Mouse (Mus musculus): ENCODE measurements around the gene Hdac10. TPM values are rescaled to one million over a fixed set of nuclear protein-coding genes. Genes with fewer than 3 reads are reported as not detected.

Hdac10 gene
- polyA plus RNA-seq, 1 experiment from 2014 or later = 16.4 TPM

DNA sequence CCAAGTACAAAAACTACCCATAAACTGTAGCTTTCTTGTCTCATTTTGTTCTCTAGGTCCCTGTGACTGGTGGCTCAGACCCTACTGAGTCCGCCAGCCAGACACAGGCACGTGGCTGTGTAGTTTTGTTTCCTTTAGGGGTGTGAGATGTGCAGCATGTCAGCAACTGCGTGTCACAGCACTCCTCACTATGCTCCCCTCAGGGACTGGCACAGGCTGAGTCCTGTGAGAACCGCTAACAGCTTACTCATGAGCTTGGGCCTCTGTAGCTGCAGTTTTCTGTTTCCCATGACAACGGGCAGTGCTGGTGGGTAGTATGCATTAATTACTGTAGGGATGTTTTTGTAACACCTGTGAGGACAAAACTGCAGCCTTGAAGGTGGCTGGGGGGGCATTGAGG, 36.3 kb downstream of the Hdac10 start:
- H3K36me3 ChIP-seq (ENCODE audit: control insufficient read depth, insufficient read depth) = peaks cover 45% of the 10 kb centered on the region
- ATAC-seq (replicated peaks; ENCODE audit: extremely low read depth, insufficient read depth, low FRiP score) = no peak

DNA sequence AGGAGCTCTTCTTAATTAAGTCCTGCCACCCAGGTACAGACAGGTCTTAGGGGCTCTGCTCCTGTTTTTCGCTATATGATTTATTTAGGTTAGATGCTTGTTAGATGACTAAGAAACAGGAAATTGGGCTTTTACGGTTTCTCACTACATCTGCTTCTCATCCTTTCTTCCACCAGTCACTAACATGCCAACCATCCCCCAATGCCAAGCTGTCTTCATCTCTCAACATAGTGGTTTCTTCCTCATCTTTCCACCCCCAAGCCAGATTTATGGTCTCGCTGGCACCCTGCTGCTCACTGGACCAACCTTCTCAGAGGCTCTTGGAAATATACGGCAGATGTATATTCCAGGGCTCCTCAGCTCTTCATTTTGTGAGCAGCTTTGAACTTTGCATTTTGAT, 37.8 kb downstream of the Hdac10 start:
- ATAC-seq (replicated peaks; ENCODE audit: extremely low read depth, insufficient read depth, low FRiP score) = no peak
- Histone ChIP-seq H3K4me3 (ENCODE audit: low read length) (no peak overlapping the region), H3K27me3 (ENCODE audit: control insufficient read depth, insufficient read depth, low read length) (no peaks in the 10 kb centered on the region), H3K9ac (ENCODE audit: low read length) (no peak overlapping the region), H3K4me2 (ENCODE audit: low read depth, low read length) (no peak overlapping the region), H3K4me1 (ENCODE audit: control insufficient read depth, insufficient read depth, low read length) (peaks cover 14% of the 10 kb centered on the region), H3K9me3 (replicated peaks; ENCODE audit: control insufficient read depth, low read length) (no peaks in the 10 kb centered on the region), H3K36me3 (ENCODE audit: control insufficient read depth, insufficient read depth) (peaks cover 38% of the 10 kb centered on the region), H3K27ac (ENCODE audit: low read length) (no peak overlapping the region)
- WGBS = 89% methylated on average over 4 of the region's 4 CpGs

More for the DNA sequence above, 36.3 kb downstream of the Hdac10 start:
- Histone ChIP-seq H3K4me1 (ENCODE audit: control insufficient read depth, insufficient read depth, low read length) (peaks cover 14% of the 10 kb centered on the region), H3K4me3 (ENCODE audit: low read length) (no peak overlapping the region), H3K9ac (ENCODE audit: low read length) (no peak overlapping the region), H3K4me2 (ENCODE audit: low read depth, low read length) (no peak overlapping the region), H3K9me3 (replicated peaks; ENCODE audit: control insufficient read depth, low read length) (no peaks in the 10 kb centered on the region), H3K27ac (ENCODE audit: low read length) (no peak overlapping the region), H3K27me3 (ENCODE audit: control insufficient read depth, insufficient read depth, low read length) (no peaks in the 10 kb centered on the region)
- 76% methylated on average over 5 of the region's 5 CpGs for WGBS

DNA sequence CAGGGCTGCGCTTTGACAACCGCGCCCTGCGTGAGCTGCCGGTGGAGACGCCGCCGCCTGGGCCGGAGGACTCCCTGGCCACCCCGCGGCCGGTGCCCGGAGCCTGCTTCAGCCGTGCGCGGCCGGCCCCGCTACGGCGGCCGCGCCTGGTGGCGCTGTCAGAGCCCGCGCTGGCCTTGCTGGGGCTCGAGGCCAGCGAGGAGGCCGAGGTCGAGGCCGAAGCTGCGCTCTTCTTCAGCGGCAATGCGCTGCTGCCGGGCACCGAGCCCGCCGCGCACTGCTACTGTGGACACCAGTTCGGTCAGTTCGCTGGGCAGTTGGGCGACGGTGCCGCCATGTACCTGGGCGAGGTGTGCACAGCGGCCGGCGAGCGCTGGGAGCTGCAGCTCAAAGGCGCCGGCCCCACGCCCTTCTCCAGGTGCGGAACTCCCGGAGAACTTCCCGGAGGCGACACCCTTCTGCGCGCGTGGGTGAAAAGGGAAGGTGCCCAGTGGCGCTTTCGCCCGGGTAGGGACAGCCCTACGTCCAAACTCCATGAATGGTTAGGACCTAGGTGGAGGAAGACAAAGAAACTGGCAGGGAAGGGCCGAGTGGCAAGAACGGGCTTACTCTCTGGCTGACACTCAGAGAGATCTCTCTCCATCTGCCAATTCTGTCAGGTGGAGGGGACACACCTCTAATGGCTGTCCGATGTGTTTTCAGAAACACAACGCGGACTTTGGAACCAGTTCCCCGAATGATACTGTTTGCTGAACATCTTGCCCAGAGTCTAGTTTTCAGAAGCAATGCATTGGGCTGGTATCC, 39.0 kb downstream of the Hdac10 start:
- peak overlapping the region; percentile 84 for H3K27ac ChIP-seq (ENCODE audit: low read length)
- H3K36me3 ChIP-seq (ENCODE audit: control insufficient read depth, insufficient read depth) = peaks cover 37% of the 10 kb centered on the region
- peaks cover 14% of the 10 kb centered on the region for H3K4me1 ChIP-seq (ENCODE audit: control insufficient read depth, insufficient read depth, low read length)
- peak; percentile 57 for ATAC-seq (replicated peaks; ENCODE audit: extremely low read depth, insufficient read depth, low FRiP score)
- H3K27me3 ChIP-seq (ENCODE audit: control insufficient read depth, insufficient read depth, low read length) = no peaks in the 10 kb centered on the region
- H3K4me3 ChIP-seq (ENCODE audit: low read length) = peak overlapping the region; percentile 91
- H3K9ac ChIP-seq (ENCODE audit: low read length) = peak overlapping the region; percentile 96
- H3K4me2 ChIP-seq (ENCODE audit: low read depth, low read length) = peak overlapping the region; percentile 99
- no peaks in the 10 kb centered on the region for H3K9me3 ChIP-seq (replicated peaks; ENCODE audit: control insufficient read depth, low read length)
- 3% methylated on average over 68 of the region's 68 CpGs for WGBS

DNA sequence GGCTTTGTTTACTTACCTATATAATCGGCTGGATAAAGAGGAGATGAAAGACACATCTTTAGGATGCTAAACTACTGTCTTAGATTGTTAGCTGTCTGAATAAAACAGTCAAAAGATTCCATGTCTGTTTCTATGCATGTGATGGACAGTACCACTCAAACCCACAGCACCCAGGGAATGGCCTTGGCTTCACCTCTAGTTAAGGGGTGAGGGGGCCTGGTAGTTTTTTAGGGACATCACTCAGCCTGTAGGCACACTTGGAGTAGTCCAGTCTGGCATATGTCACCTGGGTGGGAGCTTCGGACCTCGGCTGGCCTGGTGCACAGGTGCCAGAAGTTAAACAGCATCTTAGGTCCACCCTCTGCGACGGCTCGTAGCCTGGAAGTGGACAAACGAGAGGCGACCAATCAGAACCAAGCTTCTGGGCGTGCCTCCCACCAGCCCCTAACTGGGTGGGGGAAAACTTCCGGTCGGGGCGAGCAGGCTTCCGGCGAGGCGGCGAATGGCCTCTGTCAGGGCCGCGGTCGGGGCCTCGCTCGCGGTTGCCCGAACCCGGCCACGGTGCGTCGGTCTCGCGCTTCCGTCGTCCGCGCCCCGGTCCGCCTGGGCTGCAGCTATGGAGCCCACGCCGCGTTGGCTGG, 39.8 kb downstream of the Hdac10 start, which contains the start of gene Selenoo:
Gene Selenoo (plus strand): TSS at position 478 of the 641 bp plus-strand sequence.
- ATAC-seq (replicated peaks; ENCODE audit: extremely low read depth, insufficient read depth, low FRiP score) = peak; percentile 93
- WGBS = 1% methylated on average over 38 of the region's 38 CpGs
- peak within 1 kb of the TSS; percentile 84 for H3K27ac ChIP-seq (ENCODE audit: low read length)
- H3K27me3 ChIP-seq (ENCODE audit: control insufficient read depth, insufficient read depth, low read length) = no peaks in the 10 kb centered on the region
- peaks cover 36% of the 10 kb centered on the region for H3K36me3 ChIP-seq (ENCODE audit: control insufficient read depth, insufficient read depth)
- H3K4me1 ChIP-seq (ENCODE audit: control insufficient read depth, insufficient read depth, low read length) = peaks cover 14% of the 10 kb centered on the region
- H3K4me3 ChIP-seq (ENCODE audit: low read length) = peak within 1 kb of the TSS; percentile 91
- no peaks in the 10 kb centered on the region for H3K9me3 ChIP-seq (replicated peaks; ENCODE audit: control insufficient read depth, low read length)
- peak within 1 kb of the TSS; percentile 99 for H3K4me2 ChIP-seq (ENCODE audit: low read depth, low read length)
- peak within 1 kb of the TSS; percentile 96 for H3K9ac ChIP-seq (ENCODE audit: low read length)

- H3K36me3 ChIP-seq (ENCODE audit: control insufficient read depth, insufficient read depth) = peaks cover 46% of the 10 kb centered on the region
- no peak overlapping the region for H3K27ac ChIP-seq (ENCODE audit: low read length)
- H3K4me2 ChIP-seq (ENCODE audit: low read depth, low read length) = no peak overlapping the region
- peaks cover 9% of the 10 kb centered on the region for H3K4me1 ChIP-seq (ENCODE audit: control insufficient read depth, insufficient read depth, low read length)
- no peak overlapping the region for H3K4me3 ChIP-seq (ENCODE audit: low read length)
- WGBS = 84% methylated on average over 2 of the region's 2 CpGs
- no peak overlapping the region for H3K9ac ChIP-seq (ENCODE audit: low read length)
- no peak for ATAC-seq (replicated peaks; ENCODE audit: extremely low read depth, insufficient read depth, low FRiP score)
- H3K9me3 ChIP-seq (replicated peaks; ENCODE audit: control insufficient read depth, low read length) = no peaks in the 10 kb centered on the region
- H3K27me3 ChIP-seq (ENCODE audit: control insufficient read depth, insufficient read depth, low read length) = no peaks in the 10 kb centered on the region
Observed at GRCm38 (mm10) chr15:89084826-89085225, 43.7 kb downstream of the Hdac10 start.

DNA sequence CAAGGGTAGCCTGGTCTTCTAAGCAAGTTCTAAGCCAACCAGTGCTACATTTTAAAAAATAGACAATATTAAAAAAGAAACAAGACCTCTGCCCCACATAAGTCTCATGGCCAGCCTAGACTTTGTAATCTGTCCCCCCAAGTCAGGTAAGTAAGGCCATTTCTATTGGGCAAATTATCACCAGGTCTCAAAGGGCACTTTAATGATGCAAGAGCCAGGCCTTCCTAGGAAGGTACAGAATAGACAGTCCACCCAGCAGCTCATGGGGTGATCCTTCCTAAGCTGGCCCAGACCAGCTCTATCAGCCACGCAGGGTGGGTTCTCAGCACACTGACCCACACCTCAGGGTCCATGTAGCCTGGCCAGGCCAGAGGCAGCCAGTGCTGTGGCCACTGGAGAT, 44.6 kb downstream of the Hdac10 start:
- Histone ChIP-seq H3K4me2 (ENCODE audit: low read depth, low read length) (no peak overlapping the region), H3K9ac (ENCODE audit: low read length) (no peak overlapping the region), H3K27ac (ENCODE audit: low read length) (no peak overlapping the region), H3K4me1 (ENCODE audit: control insufficient read depth, insufficient read depth, low read length) (peaks cover 5% of the 10 kb centered on the region), H3K27me3 (ENCODE audit: control insufficient read depth, insufficient read depth, low read length) (no peaks in the 10 kb centered on the region), H3K9me3 (replicated peaks; ENCODE audit: control insufficient read depth, low read length) (no peaks in the 10 kb centered on the region), H3K36me3 (ENCODE audit: control insufficient read depth, insufficient read depth) (peaks cover 46% of the 10 kb centered on the region), H3K4me3 (ENCODE audit: low read length) (no peak overlapping the region)
- WGBS = 96% methylated on average over 1 of the region's 1 CpGs
- no peak for ATAC-seq (replicated peaks; ENCODE audit: extremely low read depth, insufficient read depth, low FRiP score)

- H3K27me3 ChIP-seq (ENCODE audit: control insufficient read depth, insufficient read depth, low read length) = no peaks in the 10 kb centered on the region
- H3K9me3 ChIP-seq (replicated peaks; ENCODE audit: control insufficient read depth, low read length) = no peaks in the 10 kb centered on the region
- peak overlapping the region; percentile 12; the same call in 1 of the 2 replicates for H3K27ac ChIP-seq (ENCODE audit: low read length)
- H3K4me1 ChIP-seq (ENCODE audit: control insufficient read depth, insufficient read depth, low read length) = peaks cover 37% of the 10 kb centered on the region
- WGBS = 48% methylated on average over 9 of the region's 9 CpGs
- H3K4me2 ChIP-seq (ENCODE audit: low read depth, low read length) = peak overlapping the region; percentile 91
- ATAC-seq (replicated peaks; ENCODE audit: extremely low read depth, insufficient read depth, low FRiP score) = no peak
- H3K4me3 ChIP-seq (ENCODE audit: low read length) = peak overlapping the region; percentile 80
- H3K9ac ChIP-seq (ENCODE audit: low read length) = peak overlapping the region; percentile 93
- peaks cover 20% of the 10 kb centered on the region for H3K36me3 ChIP-seq (ENCODE audit: control insufficient read depth, insufficient read depth)
Observed at GRCm38 (mm10) chr15:89078208-89078836, 50.2 kb downstream of the Hdac10 start.

GRCm38 (mm10) chr15:89076156-89076731, 52.3 kb downstream of the Hdac10 start:
- peaks cover 42% of the 10 kb centered on the region for H3K4me1 ChIP-seq (ENCODE audit: control insufficient read depth, insufficient read depth, low read length)
- peaks cover 6% of the 10 kb centered on the region for H3K36me3 ChIP-seq (ENCODE audit: control insufficient read depth, insufficient read depth)
- peak overlapping the region; percentile 86 for H3K27ac ChIP-seq (ENCODE audit: low read length)

More at GRCm38 (mm10) chr15:89076156-89076731, 52.3 kb downstream of the Hdac10 start:
- H3K4me2 ChIP-seq (ENCODE audit: low read depth, low read length) = peak overlapping the region; percentile 91
- peak overlapping the region; percentile 80 for H3K4me3 ChIP-seq (ENCODE audit: low read length)
- peak overlapping the region; percentile 93 for H3K9ac ChIP-seq (ENCODE audit: low read length)
- ATAC-seq (replicated peaks; ENCODE audit: extremely low read depth, insufficient read depth, low FRiP score) = peak; percentile 5
- no peaks in the 10 kb centered on the region for H3K9me3 ChIP-seq (replicated peaks; ENCODE audit: control insufficient read depth, low read length)
- H3K27me3 ChIP-seq (ENCODE audit: control insufficient read depth, insufficient read depth, low read length) = no peaks in the 10 kb centered on the region
- under 1% methylated on average over 28 of the region's 39 CpGs for WGBS
